Mouse (Mus musculus) ZHBTc4 (cell line): Measurements from ENCODE around the gene Timp4.

Experiments
- DNase-seq: peaks from one replicate; pipeline ENCODE4 v3.0.0-alpha.2; 2011; ENCODE audit warnings: low read depth, low spot score

The Timp4 gene

GRCm38 (mm10) chr6:115252099-115252873, at the start of gene Timp4:
Gene Timp4 (minus strand): TSS chr6:115252205.
- DNase-seq = peak; percentile 85

GRCm38 (mm10) chr6:115293877-115294276, 41.9 kb upstream of the Timp4 start:
- DNase-seq = no peak

- no peak for DNase-seq
Observed at GRCm38 (mm10) chr6:115292621-115293020, 40.6 kb upstream of the Timp4 start.

GRCm38 (mm10) chr6:115291823-115292222, 39.8 kb upstream of the Timp4 start:
- DNase-seq = no peak

- no peak for DNase-seq
Observed at GRCm38 (mm10) chr6:115291068-115291467, 39.1 kb upstream of the Timp4 start.

- DNase-seq = no peak
Observed at GRCm38 (mm10) chr6:115290561-115290960, 38.6 kb upstream of the Timp4 start.

GRCm38 (mm10) chr6:115288223-115288622, 36.2 kb upstream of the Timp4 start:
- no peak for DNase-seq

- DNase-seq = no peak
Observed at GRCm38 (mm10) chr6:115286441-115286840, 34.4 kb upstream of the Timp4 start.

- no peak for DNase-seq
Observed at GRCm38 (mm10) chr6:115284153-115284552, 32.1 kb upstream of the Timp4 start.

GRCm38 (mm10) chr6:115279639-115280038, 27.6 kb upstream of the Timp4 start:
- no peak for DNase-seq

- DNase-seq = no peak
Observed at GRCm38 (mm10) chr6:115278086-115278485, 26.1 kb upstream of the Timp4 start.

- DNase-seq = no peak
Observed at GRCm38 (mm10) chr6:115275116-115275815, 23.3 kb upstream of the Timp4 start.

- DNase-seq = no peak
Observed at GRCm38 (mm10) chr6:115274705-115275104, 22.7 kb upstream of the Timp4 start.

- no peak for DNase-seq
Observed at GRCm38 (mm10) chr6:115273346-115273745, 21.3 kb upstream of the Timp4 start.

- DNase-seq = no peak
Observed at GRCm38 (mm10) chr6:115271866-115272271, 19.9 kb upstream of the Timp4 start.

- no peak for DNase-seq
Observed at GRCm38 (mm10) chr6:115271326-115271725, 19.3 kb upstream of the Timp4 start.

- DNase-seq = no peak
Observed at GRCm38 (mm10) chr6:115270085-115270484, 18.1 kb upstream of the Timp4 start.

GRCm38 (mm10) chr6:115269561-115269960, 17.6 kb upstream of the Timp4 start:
- no peak for DNase-seq

GRCm38 (mm10) chr6:115268551-115269385, 16.8 kb upstream of the Timp4 start:
- DNase-seq = no peak

GRCm38 (mm10) chr6:115267916-115268315, 15.9 kb upstream of the Timp4 start:
- peak; percentile 68 for DNase-seq

GRCm38 (mm10) chr6:115266791-115267190, 14.8 kb upstream of the Timp4 start:
- no peak for DNase-seq

- no peak for DNase-seq
Observed at GRCm38 (mm10) chr6:115260507-115260906, 8.5 kb upstream of the Timp4 start.
